Mouse (Mus musculus) heart, embryonic 12.5 days (tissue): ENCODE measurements around the gene Tomm20. TPM values are rescaled to one million over a fixed set of nuclear protein-coding genes. Genes with fewer than 3 reads are reported as not detected.

Source experiments
- ATAC-seq: fragments of 200-750 bp; cut with Nextera tagmentation; 2 replicates; pipeline ENCODE4 v1.8.0; 2017; ENCODE audit warnings: moderate TSS enrichment, moderate library complexity; ENCODE audit not compliant: insufficient number of reproducible peaks, low FRiP score
- H3K27ac ChIP-seq: fragments of 300-500 bp; sonication (generic); 2 replicates; pipeline ENCODE4 v1.5.1; 2016; ENCODE audit warnings: mild to moderate bottlenecking, moderate library complexity; ENCODE audit not compliant: poor library complexity, severe bottlenecking
- H3K27me3 ChIP-seq: fragments of 300-500 bp; sonication (generic); replicated peaks from 2 replicates; pipeline ENCODE4 v1.6.1; 2016; ENCODE audit warnings: mild to moderate bottlenecking, moderate library complexity
- H3K36me3 ChIP-seq: fragments of 300-500 bp; sonication (generic); 2 replicates; pipeline ENCODE4 v1.6.1; 2016; ENCODE audit warnings: mild to moderate bottlenecking, moderate library complexity
- H3K4me1 ChIP-seq: fragments of 300-500 bp; sonication (generic); replicated peaks from 2 replicates; pipeline ENCODE4 v1.6.1; 2016; ENCODE audit warnings: mild to moderate bottlenecking
- H3K4me2 ChIP-seq: fragments of 300-500 bp; sonication (generic); 2 replicates; pipeline ENCODE4 v1.6.1; 2016; ENCODE audit warnings: mild to moderate bottlenecking, moderate library complexity
- H3K4me3 ChIP-seq: fragments of 300-500 bp; sonication (generic); 2 replicates; pipeline ENCODE4 v1.5.1; 2016; ENCODE audit warnings: mild to moderate bottlenecking
- H3K9ac ChIP-seq: fragments of 300-500 bp; sonication (generic); 2 replicates; pipeline ENCODE4 v1.6.1; 2016; ENCODE audit warnings: mild to moderate bottlenecking, moderate library complexity
- H3K9me3 ChIP-seq: fragments of 300-500 bp; sonication (generic); replicated peaks from 2 replicates; pipeline ENCODE4 v1.6.1; 2016; ENCODE audit warnings: mild to moderate bottlenecking, moderate library complexity
- WGBS: fragments of 180-500 bp; shearing (Covaris S2); methylation state at CpG from one replicate; pipeline ENCODE4 v1.1.7; 2016; 5-methylcytosine and 5-hydroxymethylcytosine counted together
- polyA plus RNA-seq: library from polyadenylated mRNA; unstranded; fragments of >200 nt; fragmentation: Nextera tagmentation; extraction: Ambion mirVana; gene quantifications from 2 replicates; pipeline ENCODE4 v1.2.1, GENCODE M21; 2016

Gene Tomm20
- polyA plus RNA-seq, 1 experiment from 2014 or later: 211 TPM

- Histone ChIP-seq H3K27me3 (no peaks in the 10 kb centered on the region), H3K27ac (no peak overlapping the region), H3K36me3 (peaks cover 70% of the 10 kb centered on the region), H3K4me3 (no peak overlapping the region), H3K4me1 (no peaks in the 10 kb centered on the region), H3K9me3 (no peaks in the 10 kb centered on the region), H3K9ac (no peak overlapping the region), H3K4me2 (no peak overlapping the region)
- 97% methylated on average over 3 of the region's 3 CpGs for WGBS
- no peak for ATAC-seq
These were observed 15.9 kb upstream of the Tomm20 start for GRCm38 (mm10) chr8:126961516-126961915.

GRCm38 (mm10) chr8:126951900-126952636, 6.4 kb upstream of the Tomm20 start:
- WGBS: 83% methylated on average over 11 of the region's 11 CpGs
- H3K27me3 ChIP-seq: no peaks in the 10 kb centered on the region
- no peak overlapping the region for H3K9ac ChIP-seq
- H3K4me2 ChIP-seq: no peak overlapping the region
- H3K9me3 ChIP-seq: no peaks in the 10 kb centered on the region
- ATAC-seq: no peak
- H3K4me3 ChIP-seq: no peak overlapping the region
- peaks cover 67% of the 10 kb centered on the region for H3K36me3 ChIP-seq
- H3K4me1 ChIP-seq: no peaks in the 10 kb centered on the region
- no peak overlapping the region for H3K27ac ChIP-seq

GRCm38 (mm10) chr8:126949527-126949926, 3.9 kb upstream of the Tomm20 start:
- Histone ChIP-seq H3K9me3 (no peaks in the 10 kb centered on the region), H3K36me3 (peaks cover 49% of the 10 kb centered on the region), H3K4me1 (peaks cover 4% of the 10 kb centered on the region), H3K27me3 (no peaks in the 10 kb centered on the region), H3K9ac (no peak overlapping the region), H3K4me2 (no peak overlapping the region), H3K27ac (no peak overlapping the region), H3K4me3 (no peak overlapping the region)
- no peak for ATAC-seq
- 84% methylated on average over 2 of the region's 2 CpGs for WGBS

DNA sequence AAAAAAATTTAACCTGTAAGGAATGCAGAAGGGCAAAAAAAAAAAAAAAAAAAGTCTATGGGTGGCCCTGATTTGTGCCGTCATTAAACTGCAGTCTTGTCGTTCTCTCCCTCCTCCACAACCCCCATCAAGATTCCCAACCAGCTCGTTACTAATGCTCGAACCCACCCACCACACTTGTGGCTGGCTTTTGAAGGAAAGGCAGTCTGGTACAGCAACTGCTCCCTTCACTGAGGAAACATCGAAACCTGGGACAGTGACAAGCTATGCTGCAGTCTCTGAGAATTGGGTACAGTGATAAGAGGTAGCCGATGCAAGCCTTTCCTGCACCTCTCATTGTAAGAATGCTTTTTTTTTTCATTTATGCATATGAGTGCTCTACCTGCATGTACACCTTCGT, 800 bp upstream of the Tomm20 start:
- Histone ChIP-seq H3K9ac (no peak overlapping the region), H3K36me3 (peaks cover 27% of the 10 kb centered on the region), H3K4me2 (no peak overlapping the region), H3K4me1 (peaks cover 23% of the 10 kb centered on the region), H3K9me3 (no peaks in the 10 kb centered on the region), H3K4me3 (no peak overlapping the region), H3K27ac (peak overlapping the region; percentile 94; the same call in 1 of the 2 replicates), H3K27me3 (no peaks in the 10 kb centered on the region)
- WGBS: 74% methylated on average over 7 of the region's 7 CpGs
- ATAC-seq: no peak

DNA sequence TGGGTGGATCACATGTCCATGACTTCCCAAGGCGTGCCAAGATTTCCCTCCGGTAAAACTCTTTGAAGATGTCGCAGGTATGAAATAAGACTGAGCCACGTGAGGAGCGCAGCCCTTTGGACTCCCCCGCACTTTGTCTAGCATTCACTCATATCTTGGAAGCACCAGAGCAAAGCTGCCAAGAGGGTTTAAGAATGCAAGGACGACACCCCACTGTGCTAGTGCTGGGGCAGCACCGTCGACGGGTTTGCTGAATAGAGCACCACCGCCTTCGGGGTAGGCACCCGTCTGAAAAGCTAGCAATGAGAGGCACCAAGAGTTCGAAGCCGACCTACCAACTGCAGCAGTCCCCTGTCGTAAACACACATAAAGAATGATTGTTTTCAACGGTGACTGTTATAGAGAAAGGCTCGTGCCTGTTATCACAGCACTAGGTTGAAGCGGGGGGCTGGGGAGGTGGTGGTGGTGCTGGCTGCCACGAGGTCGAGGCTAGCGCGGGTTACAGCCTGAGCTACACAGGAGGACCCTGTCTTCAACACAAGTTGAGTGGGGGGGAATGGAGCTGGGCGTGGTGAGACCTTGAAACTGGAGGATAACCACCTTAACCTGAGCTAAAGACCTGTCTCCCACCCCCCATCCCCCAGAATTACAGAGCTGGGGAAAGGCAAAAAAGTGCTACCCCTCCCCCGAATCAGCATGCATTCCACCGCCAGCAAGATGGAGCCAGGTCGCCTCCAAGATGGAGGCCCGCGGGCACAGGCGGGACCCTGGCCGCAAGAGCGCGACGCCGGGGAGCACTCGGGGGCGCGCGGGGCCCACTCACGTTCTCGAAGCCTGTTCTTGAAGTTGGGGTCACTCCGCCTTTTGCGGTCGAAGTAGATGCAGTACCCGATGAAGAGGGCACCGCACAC, 608 bp downstream of the Tomm20 start:
- Histone ChIP-seq H3K9me3 (no peaks in the 10 kb centered on the region), H3K27me3 (no peaks in the 10 kb centered on the region), H3K27ac (peak overlapping the region; percentile 94), H3K36me3 (peaks cover 14% of the 10 kb centered on the region), H3K9ac (peak overlapping the region; percentile 97), H3K4me3 (peak overlapping the region; percentile 95), H3K4me2 (peak overlapping the region; percentile 77), H3K4me1 (peaks cover 23% of the 10 kb centered on the region)
- ATAC-seq: peak; percentile 71
- WGBS: under 1% methylated on average over 46 of the region's 46 CpGs

DNA sequence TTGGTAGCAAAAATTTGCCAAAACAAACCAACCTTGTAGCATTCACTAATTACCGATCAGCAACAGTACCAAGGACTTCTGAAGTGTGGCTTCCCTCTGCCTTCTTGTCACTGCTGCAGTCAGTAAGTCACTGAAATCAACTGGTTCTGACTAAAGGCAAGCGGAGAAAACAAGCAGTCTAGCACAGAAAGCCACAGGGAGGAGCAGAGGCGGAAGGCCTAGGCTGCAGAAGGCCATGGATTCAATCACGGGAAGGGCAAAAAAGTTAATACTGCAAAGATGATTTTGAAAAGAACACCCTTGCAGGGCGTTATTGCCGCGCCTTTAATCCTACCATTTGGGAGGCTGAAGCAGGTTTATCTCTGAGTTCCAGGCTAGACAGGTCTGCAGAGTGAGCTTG, 2.1 kb downstream of the Tomm20 start:
- WGBS: 85% methylated on average over 7 of the region's 7 CpGs
- no peak for ATAC-seq
- H3K9me3 ChIP-seq: no peaks in the 10 kb centered on the region
- no peaks in the 10 kb centered on the region for H3K27me3 ChIP-seq
- H3K36me3 ChIP-seq: peaks cover 20% of the 10 kb centered on the region
- peak overlapping the region; percentile 77 for H3K4me2 ChIP-seq
- H3K4me1 ChIP-seq: peaks cover 23% of the 10 kb centered on the region
- H3K27ac ChIP-seq: no peak overlapping the region
- H3K4me3 ChIP-seq: peak overlapping the region; percentile 95; the same call in 1 of the 2 replicates
- 0 out of 2 replicates have a peak overlapping the region, but pooled peaks have one; percentile 10 for H3K9ac ChIP-seq

GRCm38 (mm10) chr8:126937337-126937736, 8.3 kb downstream of the Tomm20 start:
- WGBS: 87% methylated on average over 3 of the region's 3 CpGs
- Histone ChIP-seq H3K27ac (no peak overlapping the region), H3K4me2 (no peak overlapping the region), H3K36me3 (peaks cover 64% of the 10 kb centered on the region), H3K9me3 (no peaks in the 10 kb centered on the region), H3K27me3 (no peaks in the 10 kb centered on the region), H3K4me3 (no peak overlapping the region), H3K4me1 (peaks cover 11% of the 10 kb centered on the region), H3K9ac (no peak overlapping the region)
- no peak for ATAC-seq

- Histone ChIP-seq H3K36me3 (peaks cover 76% of the 10 kb centered on the region), H3K4me2 (no peak overlapping the region), H3K27ac (no peak overlapping the region), H3K9ac (no peak overlapping the region), H3K9me3 (no peaks in the 10 kb centered on the region), H3K4me1 (peaks cover 11% of the 10 kb centered on the region; the same call in 1 of the 2 replicates), H3K27me3 (no peaks in the 10 kb centered on the region), H3K4me3 (no peak overlapping the region)
- ATAC-seq: no peak
These were observed 9.7 kb downstream of the Tomm20 start for GRCm38 (mm10) chr8:126935932-126936331.

DNA sequence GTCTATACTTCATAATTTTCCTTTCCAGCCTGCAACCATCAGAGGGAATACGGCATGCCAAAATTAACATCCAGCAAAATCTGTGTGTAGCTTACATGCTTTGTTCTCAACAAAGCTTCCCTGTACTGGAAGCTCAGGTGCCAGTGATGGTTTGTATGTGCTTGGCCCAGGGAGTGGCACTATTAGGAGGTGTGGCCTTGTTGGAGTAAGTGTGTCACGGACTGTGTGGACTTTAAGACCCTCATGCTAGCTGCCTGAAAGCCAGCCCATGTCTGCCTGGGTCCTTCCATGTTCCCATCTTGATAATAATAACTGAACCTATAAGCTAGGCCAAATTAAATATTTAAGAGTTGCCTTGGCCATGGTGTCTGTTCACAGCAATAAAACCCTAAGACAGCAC, 10.3 kb downstream of the Tomm20 start:
- ATAC-seq: no peak
- 95% methylated on average over 2 of the region's 2 CpGs for WGBS
- H3K4me1 ChIP-seq: peaks cover 11% of the 10 kb centered on the region; the same call in 1 of the 2 replicates
- H3K9ac ChIP-seq: no peak overlapping the region
- H3K27ac ChIP-seq: no peak overlapping the region
- no peak overlapping the region for H3K4me2 ChIP-seq
- no peak overlapping the region for H3K4me3 ChIP-seq
- no peaks in the 10 kb centered on the region for H3K27me3 ChIP-seq
- peaks cover 76% of the 10 kb centered on the region for H3K36me3 ChIP-seq
- H3K9me3 ChIP-seq: no peaks in the 10 kb centered on the region

DNA sequence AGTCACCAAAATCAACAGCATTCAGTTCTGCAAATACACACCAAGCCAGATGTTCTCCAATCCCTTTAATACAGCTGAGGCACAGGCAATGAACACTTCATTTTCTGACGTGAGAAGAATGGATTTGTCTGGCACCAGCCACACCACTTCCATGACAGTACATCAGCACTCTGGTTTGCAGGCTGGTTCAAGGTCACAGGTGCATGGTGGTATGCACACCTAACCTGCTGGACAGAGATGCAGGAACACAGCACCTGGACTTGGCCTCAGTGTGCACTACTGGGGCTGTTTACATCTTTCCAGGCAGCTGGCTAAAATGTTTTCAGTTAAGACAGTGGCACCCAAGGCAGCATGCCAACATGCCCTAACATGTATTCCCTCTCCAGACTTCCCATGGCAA, 13.0 kb downstream of the Tomm20 start:
- Histone ChIP-seq H3K4me1 (peaks cover 23% of the 10 kb centered on the region), H3K4me2 (no peak overlapping the region), H3K36me3 (peaks cover 68% of the 10 kb centered on the region), H3K9ac (no peak overlapping the region), H3K4me3 (no peak overlapping the region), H3K9me3 (no peaks in the 10 kb centered on the region), H3K27ac (no peak overlapping the region), H3K27me3 (no peaks in the 10 kb centered on the region)
- no peak for ATAC-seq
- 68% methylated on average over 1 of the region's 1 CpGs for WGBS

GRCm38 (mm10) chr8:126932249-126932648, 13.4 kb downstream of the Tomm20 start:
- Histone ChIP-seq H3K4me1 (peaks cover 23% of the 10 kb centered on the region), H3K27me3 (no peaks in the 10 kb centered on the region), H3K9me3 (no peaks in the 10 kb centered on the region), H3K4me3 (no peak overlapping the region), H3K27ac (no peak overlapping the region), H3K9ac (no peak overlapping the region), H3K36me3 (peaks cover 68% of the 10 kb centered on the region), H3K4me2 (no peak overlapping the region)
- WGBS: 89% methylated on average over 1 of the region's 1 CpGs
- no peak for ATAC-seq
